Mouse (Mus musculus) liver, embryonic 16.5 days (tissue): Measurements from ENCODE around the gene Ccdc141. TPM values are rescaled to one million over a fixed set of nuclear protein-coding genes. Genes with fewer than 3 reads are reported as not detected.

Source experiments
- ATAC-seq: fragments of 200-750 bp; cut with Nextera tagmentation; 2 replicates; pipeline ENCODE4 v1.8.0; 2017; ENCODE audit warnings: low read depth, mild to moderate bottlenecking, moderate number of reproducible peaks, moderate library complexity
- H3K27ac ChIP-seq: fragments of 300-500 bp; sonication (generic); 2 replicates; pipeline ENCODE4 v1.5.1; 2014; ENCODE audit warnings: mild to moderate bottlenecking, low read length
- H3K27me3 ChIP-seq: fragments of 300-500 bp; sonication (generic); 2 replicates; pipeline ENCODE4 v1.6.1; 2014; ENCODE audit warnings: low read depth, low read length, mixed read lengths; ENCODE audit not compliant: control insufficient read depth, insufficient read depth
- H3K36me3 ChIP-seq: fragments of 300-500 bp; sonication (generic); 2 replicates; pipeline ENCODE4 v1.6.1; 2014; ENCODE audit warnings: mild to moderate bottlenecking; ENCODE audit not compliant: control insufficient read depth, insufficient read depth
- H3K4me1 ChIP-seq: fragments of 300-500 bp; sonication (generic); 2 replicates; pipeline ENCODE4 v1.6.1; 2014; ENCODE audit warnings: low read depth, low read length, mixed read lengths; ENCODE audit not compliant: control insufficient read depth
- H3K4me2 ChIP-seq: fragments of 300-500 bp; sonication (generic); 2 replicates; pipeline ENCODE4 v1.6.1; 2014; ENCODE audit warnings: low read depth, low read length, mixed read lengths
- H3K4me3 ChIP-seq: fragments of 300-500 bp; sonication (generic); 2 replicates; pipeline ENCODE4 v1.5.1; 2014; ENCODE audit warnings: low read depth, mild to moderate bottlenecking, low read length
- H3K9ac ChIP-seq: fragments of 300-500 bp; sonication (generic); 2 replicates; pipeline ENCODE4 v1.6.1; 2014; ENCODE audit warnings: low read depth, low read length
- H3K9me3 ChIP-seq: fragments of 300-500 bp; sonication (generic); replicated peaks from 2 replicates; pipeline ENCODE4 v1.6.1; 2016; ENCODE audit warnings: low read length; ENCODE audit not compliant: control insufficient read depth
- WGBS: fragments of 180-500 bp; shearing (Covaris S2); extraction: QIAGEN DNeasy Blood & Tissue Kit; methylation state at CpG from one replicate; pipeline ENCODE4 v1.1.7; 2014; ENCODE audit not compliant: insufficient replicate concordance; 5-methylcytosine and 5-hydroxymethylcytosine counted together
- polyA plus RNA-seq: library from polyadenylated mRNA; unstranded; fragments of >200 nt; fragmentation: Nextera tagmentation; extraction: Ambion mirVana; gene quantifications from 2 replicates; pipeline ENCODE4 v1.2.1, GENCODE M21; 2015

Ccdc141 gene
- polyA plus RNA-seq, 1 experiment from 2014 or later, result 1.9 TPM

DNA sequence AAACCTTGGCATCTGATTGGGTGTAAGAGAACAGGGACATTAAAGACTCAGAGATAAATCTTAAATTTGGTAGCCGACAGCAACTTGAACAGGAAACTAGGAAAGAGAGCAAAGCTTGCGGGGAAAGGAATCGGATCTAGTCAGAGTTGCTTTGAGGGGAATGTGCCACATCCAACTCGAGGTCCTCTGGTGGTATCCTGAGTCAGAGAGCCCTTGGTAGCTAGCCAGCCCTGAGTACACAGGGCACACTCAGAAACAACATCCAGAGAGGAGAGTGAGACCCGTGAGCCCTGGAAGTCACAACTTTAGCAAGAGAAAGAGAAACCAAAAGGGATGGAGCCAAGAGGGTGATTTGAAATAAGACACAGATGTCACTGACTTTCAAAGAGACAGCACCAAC, 24.6 kb upstream of the Ccdc141 start:
- H3K4me1 ChIP-seq, result no peaks in the 10 kb centered on the region
- no peak overlapping the region for H3K27ac ChIP-seq
- H3K36me3 ChIP-seq, result no peaks in the 10 kb centered on the region
- no peak for ATAC-seq
- WGBS, result 65% methylated on average over 5 of the region's 5 CpGs
- H3K4me3 ChIP-seq, result no peak overlapping the region
- no peak overlapping the region for H3K9ac ChIP-seq
- no peaks in the 10 kb centered on the region for H3K27me3 ChIP-seq
- no peaks in the 10 kb centered on the region for H3K9me3 ChIP-seq
- H3K4me2 ChIP-seq, result no peak overlapping the region

GRCm38 (mm10) chr2:77191811-77192210, 21.4 kb upstream of the Ccdc141 start:
- WGBS, result 62% methylated on average over 3 of the region's 3 CpGs
- no peak overlapping the region for H3K4me2 ChIP-seq
- H3K36me3 ChIP-seq, result no peaks in the 10 kb centered on the region
- no peak overlapping the region for H3K4me3 ChIP-seq
- no peaks in the 10 kb centered on the region for H3K4me1 ChIP-seq
- no peaks in the 10 kb centered on the region for H3K9me3 ChIP-seq
- no peak for ATAC-seq
- no peak overlapping the region for H3K27ac ChIP-seq
- no peak overlapping the region for H3K9ac ChIP-seq
- H3K27me3 ChIP-seq, result no peaks in the 10 kb centered on the region

GRCm38 (mm10) chr2:77190891-77191290, 20.5 kb upstream of the Ccdc141 start:
- WGBS, result 74% methylated on average over 7 of the region's 7 CpGs
- Histone ChIP-seq H3K4me1 (no peaks in the 10 kb centered on the region), H3K27ac (no peak overlapping the region), H3K9ac (no peak overlapping the region), H3K9me3 (no peaks in the 10 kb centered on the region), H3K4me3 (no peak overlapping the region), H3K27me3 (no peaks in the 10 kb centered on the region), H3K36me3 (no peaks in the 10 kb centered on the region), H3K4me2 (no peak overlapping the region)
- no peak for ATAC-seq

DNA sequence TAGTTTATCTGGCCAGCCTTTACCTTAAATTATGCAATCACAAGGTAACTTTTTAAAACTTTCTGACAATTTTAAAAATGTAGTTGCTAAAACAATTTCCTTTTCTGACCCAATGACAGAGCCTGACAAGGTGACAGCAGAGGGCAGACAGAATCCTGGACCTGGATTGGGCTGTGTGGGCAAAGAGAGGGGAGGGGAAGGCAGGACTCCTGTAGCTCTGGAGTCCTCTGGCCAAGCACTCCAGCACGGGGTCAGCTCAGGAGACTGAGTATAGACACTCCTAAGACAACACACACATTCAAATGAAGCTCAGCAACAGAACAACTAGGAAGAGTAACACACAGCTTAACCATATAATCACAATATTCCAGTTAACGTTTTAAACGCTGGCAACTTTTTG, 19.9 kb upstream of the Ccdc141 start:
- no peak for ATAC-seq
- Histone ChIP-seq H3K27me3 (no peaks in the 10 kb centered on the region), H3K36me3 (no peaks in the 10 kb centered on the region), H3K9me3 (no peaks in the 10 kb centered on the region), H3K9ac (no peak overlapping the region), H3K4me1 (no peaks in the 10 kb centered on the region), H3K4me2 (no peak overlapping the region), H3K27ac (no peak overlapping the region), H3K4me3 (no peak overlapping the region)
- 72% methylated on average over 3 of the region's 3 CpGs for WGBS

GRCm38 (mm10) chr2:77189671-77190070, 19.2 kb upstream of the Ccdc141 start:
- ATAC-seq, result no peak
- Histone ChIP-seq H3K36me3 (no peaks in the 10 kb centered on the region), H3K9me3 (no peaks in the 10 kb centered on the region), H3K4me2 (no peak overlapping the region), H3K4me3 (no peak overlapping the region), H3K4me1 (no peaks in the 10 kb centered on the region), H3K27me3 (no peaks in the 10 kb centered on the region), H3K27ac (no peak overlapping the region), H3K9ac (no peak overlapping the region)
- 75% methylated on average over 7 of the region's 7 CpGs for WGBS

- 63% methylated on average over 3 of the region's 3 CpGs for WGBS
- no peaks in the 10 kb centered on the region for H3K9me3 ChIP-seq
These were observed 17.1 kb upstream of the Ccdc141 start for GRCm38 (mm10) chr2:77187501-77187900.

GRCm38 (mm10) chr2:77186912-77187311, 16.5 kb upstream of the Ccdc141 start:
- Histone ChIP-seq H3K9ac (no peak overlapping the region), H3K9me3 (no peaks in the 10 kb centered on the region), H3K4me2 (no peak overlapping the region), H3K36me3 (no peaks in the 10 kb centered on the region), H3K4me1 (no peaks in the 10 kb centered on the region), H3K27ac (no peak overlapping the region), H3K27me3 (no peaks in the 10 kb centered on the region), H3K4me3 (no peak overlapping the region)
- ATAC-seq, result no peak
- 70% methylated on average over 8 of the region's 8 CpGs for WGBS

More at GRCm38 (mm10) chr2:77187501-77187900, 17.1 kb upstream of the Ccdc141 start:
- H3K27me3 ChIP-seq, result no peaks in the 10 kb centered on the region
- H3K4me1 ChIP-seq, result no peaks in the 10 kb centered on the region
- no peaks in the 10 kb centered on the region for H3K36me3 ChIP-seq
- no peak for ATAC-seq
- H3K9ac ChIP-seq, result no peak overlapping the region
- H3K4me3 ChIP-seq, result no peak overlapping the region
- H3K27ac ChIP-seq, result no peak overlapping the region
- no peak overlapping the region for H3K4me2 ChIP-seq

DNA sequence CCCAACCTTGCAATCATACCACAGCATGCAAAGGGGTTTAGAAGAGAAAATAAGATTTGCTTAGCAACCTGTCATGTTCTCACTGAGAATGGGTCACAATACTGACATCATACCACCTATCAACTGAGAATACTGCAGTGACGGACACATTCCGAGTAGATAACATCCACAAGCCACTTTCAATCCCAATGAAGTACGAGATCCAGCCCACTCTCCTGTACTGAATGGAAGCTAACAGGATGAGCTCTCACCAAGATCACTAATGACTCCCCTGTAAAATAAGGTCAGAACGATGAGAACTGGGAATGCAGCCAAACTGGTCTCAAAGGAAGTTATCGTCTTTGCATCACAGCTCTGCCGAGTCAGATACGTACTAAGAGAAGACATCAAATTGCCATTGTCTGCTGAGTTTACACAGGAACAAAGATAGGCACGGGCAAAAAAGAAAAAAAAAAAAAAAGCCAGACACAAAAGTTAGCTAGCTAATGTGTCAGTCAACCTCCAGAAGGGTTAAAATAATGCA, 13.7 kb upstream of the Ccdc141 start:
- Histone ChIP-seq H3K27me3 (no peaks in the 10 kb centered on the region), H3K4me3 (no peak overlapping the region), H3K4me2 (no peak overlapping the region), H3K36me3 (no peaks in the 10 kb centered on the region), H3K27ac (no peak overlapping the region), H3K9me3 (no peaks in the 10 kb centered on the region), H3K4me1 (peaks cover under 1% of the 10 kb centered on the region; the same call in 1 of the 2 replicates), H3K9ac (no peak overlapping the region)
- no peak for ATAC-seq
- WGBS, result 63% methylated on average over 8 of the region's 8 CpGs

GRCm38 (mm10) chr2:77183646-77184045, 13.2 kb upstream of the Ccdc141 start:
- no peak overlapping the region for H3K4me3 ChIP-seq
- H3K36me3 ChIP-seq, result no peaks in the 10 kb centered on the region
- no peaks in the 10 kb centered on the region for H3K9me3 ChIP-seq
- H3K27ac ChIP-seq, result no peak overlapping the region
- H3K27me3 ChIP-seq, result no peaks in the 10 kb centered on the region
- H3K9ac ChIP-seq, result no peak overlapping the region
- ATAC-seq, result no peak
- WGBS, result 77% methylated on average over 2 of the region's 2 CpGs
- no peak overlapping the region for H3K4me2 ChIP-seq
- peaks cover 5% of the 10 kb centered on the region for H3K4me1 ChIP-seq
